Mouse (Mus musculus) midbrain, embryonic 13.5 days (tissue): ENCODE results near the gene Rhobtb1. TPM values are rescaled to one million over a fixed set of nuclear protein-coding genes. Genes with fewer than 3 reads are reported as not detected.

Experiments used
- ATAC-seq: fragments of 200-750 bp; cut with Nextera tagmentation; 2 replicates; pipeline ENCODE4 v1.8.0; 2017; ENCODE audit warnings: mild to moderate bottlenecking, moderate TSS enrichment, moderate library complexity
- H3K27ac ChIP-seq: fragments of 300-500 bp; sonication (generic); 2 replicates; pipeline ENCODE4 v1.5.1; 2015; ENCODE audit warnings: inconsistent platforms, mild to moderate bottlenecking, moderate library complexity
- H3K27me3 ChIP-seq: fragments of 300-500 bp; sonication (generic); 2 replicates; pipeline ENCODE4 v1.6.1; 2015; ENCODE audit warnings: mild to moderate bottlenecking, inconsistent platforms
- H3K36me3 ChIP-seq: fragments of 300-500 bp; sonication (generic); 2 replicates; pipeline ENCODE4 v1.6.1; 2015; ENCODE audit warnings: mild to moderate bottlenecking, inconsistent platforms
- H3K4me1 ChIP-seq: fragments of 300-500 bp; sonication (generic); replicated peaks from 2 replicates; pipeline ENCODE4 v1.6.1; 2015; ENCODE audit warnings: inconsistent platforms
- H3K4me2 ChIP-seq: fragments of 300-500 bp; sonication (generic); replicated peaks from 2 replicates; pipeline ENCODE4 v1.6.1; 2015; ENCODE audit warnings: moderate library complexity, mild to moderate bottlenecking, inconsistent platforms
- H3K4me3 ChIP-seq: fragments of 300-500 bp; sonication (generic); replicated peaks from 2 replicates; pipeline ENCODE4 v1.5.1; 2015; ENCODE audit warnings: mild to moderate bottlenecking, inconsistent platforms
- H3K9ac ChIP-seq: fragments of 300-500 bp; sonication (generic); replicated peaks from 2 replicates; pipeline ENCODE4 v1.6.1; 2015; ENCODE audit warnings: mild to moderate bottlenecking, inconsistent platforms
- H3K9me3 ChIP-seq: fragments of 300-500 bp; sonication (generic); 2 replicates; pipeline ENCODE4 v1.6.1; 2016; ENCODE audit warnings: mild to moderate bottlenecking, inconsistent platforms
- WGBS: fragments of 180-500 bp; shearing (Covaris S2); methylation state at CpG from one replicate; pipeline ENCODE4 v1.1.7; 2015; 5-methylcytosine and 5-hydroxymethylcytosine counted together
- polyA plus RNA-seq: library from polyadenylated mRNA; unstranded; fragments of >200 nt; fragmentation: Nextera tagmentation; extraction: Ambion mirVana; gene quantifications from 2 replicates; pipeline ENCODE4 v1.2.1, GENCODE M21; 2015

The Rhobtb1 gene
- polyA plus RNA-seq, 1 experiment from 2014 or later, result 18.3 TPM

DNA sequence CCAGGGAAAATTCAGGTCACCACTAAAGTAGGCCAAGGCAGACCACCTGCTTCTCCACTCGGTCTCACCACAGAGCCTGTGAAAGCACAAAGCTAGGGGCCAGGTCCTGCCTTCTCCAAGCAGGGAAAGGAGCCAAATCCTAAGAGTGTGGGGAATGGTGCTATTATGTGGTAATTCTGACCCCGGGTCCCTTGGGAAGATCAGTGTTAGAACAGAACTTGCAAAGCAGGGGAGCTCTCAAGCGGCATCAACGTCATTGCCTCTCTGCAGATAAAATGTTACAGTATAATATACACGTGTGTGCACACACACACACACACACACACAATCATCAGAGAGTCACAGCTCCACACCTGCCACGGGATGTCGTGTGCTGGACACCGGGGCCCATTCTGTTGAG lies 139.5 kb downstream of the Rhobtb1 start:
- no peak overlapping the region for H3K4me3 ChIP-seq
- WGBS, result 94% methylated on average over 8 of the region's 8 CpGs
- H3K27ac ChIP-seq, result no peak overlapping the region
- peaks cover 20% of the 10 kb centered on the region for H3K36me3 ChIP-seq
- H3K4me2 ChIP-seq, result no peak overlapping the region
- ATAC-seq, result no peak
- no peak overlapping the region for H3K9ac ChIP-seq
- no peaks in the 10 kb centered on the region for H3K9me3 ChIP-seq
- no peaks in the 10 kb centered on the region for H3K4me1 ChIP-seq
- no peaks in the 10 kb centered on the region for H3K27me3 ChIP-seq

DNA sequence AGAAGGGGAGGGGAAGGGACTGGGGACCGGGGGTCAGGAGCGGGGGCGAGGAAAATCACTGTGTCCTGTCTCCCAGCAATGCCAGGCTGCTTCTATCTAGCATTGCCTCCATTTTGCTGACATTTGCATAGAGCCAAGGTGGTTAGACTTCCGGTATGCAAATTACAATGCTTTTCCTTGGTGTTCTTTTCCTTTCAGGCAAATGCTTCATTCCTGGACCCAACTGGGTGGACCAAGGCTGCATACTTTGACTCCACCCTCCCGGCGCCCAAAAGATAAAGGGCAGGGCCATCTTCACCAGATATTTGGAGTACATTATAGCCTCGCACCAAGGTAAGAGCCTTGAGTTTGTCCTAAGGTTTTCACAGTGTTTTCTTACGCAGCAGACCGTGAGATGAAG lies 144.7 kb downstream of the Rhobtb1 start:
- no peak for ATAC-seq
- 84% methylated on average over 9 of the region's 9 CpGs for WGBS
- no peaks in the 10 kb centered on the region for H3K27me3 ChIP-seq

DNA sequence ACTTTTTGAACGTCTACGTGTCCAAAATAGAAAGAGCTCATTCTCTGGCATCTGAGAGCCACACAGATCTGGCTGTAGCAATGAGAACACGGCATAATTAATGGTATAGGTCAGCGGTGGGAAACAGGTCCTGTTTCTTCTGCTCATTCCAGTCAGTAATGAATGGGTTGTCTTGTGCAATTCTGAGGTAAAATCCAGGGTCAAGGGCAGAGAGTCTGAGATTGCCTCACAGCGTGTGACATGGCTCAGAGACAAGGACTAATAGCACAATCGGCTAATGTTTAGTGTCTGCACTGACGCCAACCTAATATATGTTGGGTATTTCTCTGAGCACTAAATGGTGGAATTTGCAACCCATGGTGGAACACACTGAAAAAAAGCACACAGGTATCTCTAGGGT lies 148.8 kb downstream of the Rhobtb1 start:
- Histone ChIP-seq H3K4me1 (no peaks in the 10 kb centered on the region), H3K4me3 (no peak overlapping the region), H3K27ac (no peak overlapping the region), H3K9me3 (no peaks in the 10 kb centered on the region; the same call in 1 of the 2 replicates), H3K27me3 (no peaks in the 10 kb centered on the region), H3K9ac (no peak overlapping the region), H3K4me2 (no peak overlapping the region), H3K36me3 (no peaks in the 10 kb centered on the region)
- 94% methylated on average over 7 of the region's 7 CpGs for WGBS
- ATAC-seq, result no peak

More for the DNA sequence above, 144.7 kb downstream of the Rhobtb1 start:
- Histone ChIP-seq H3K9me3 (no peaks in the 10 kb centered on the region; the same call in 1 of the 2 replicates), H3K4me2 (no peak overlapping the region), H3K4me3 (no peak overlapping the region), H3K4me1 (no peaks in the 10 kb centered on the region), H3K36me3 (no peaks in the 10 kb centered on the region), H3K27ac (no peak overlapping the region), H3K9ac (no peak overlapping the region)

DNA sequence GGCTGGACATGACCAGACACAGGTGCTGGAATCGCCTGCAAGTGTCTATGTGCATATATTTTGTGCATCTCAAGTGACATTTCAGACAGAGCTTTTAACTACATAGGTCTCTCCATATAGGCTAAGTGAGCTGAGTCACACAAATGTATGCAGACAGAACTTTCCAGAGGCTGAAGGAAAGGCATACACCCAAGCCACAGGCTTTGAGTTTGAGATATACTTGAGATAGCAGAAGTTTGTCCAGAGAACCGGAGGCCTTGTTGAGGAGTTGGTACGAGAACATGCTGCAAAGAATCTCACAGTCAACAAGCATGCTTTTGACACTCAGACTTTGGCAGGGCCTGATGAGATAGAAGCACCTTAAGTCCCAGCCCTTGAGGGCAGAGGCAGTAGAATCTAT lies 151.4 kb downstream of the Rhobtb1 start:
- Histone ChIP-seq H3K36me3 (no peaks in the 10 kb centered on the region), H3K9me3 (no peaks in the 10 kb centered on the region; the same call in 1 of the 2 replicates), H3K4me2 (no peak overlapping the region), H3K4me1 (no peaks in the 10 kb centered on the region), H3K27me3 (no peaks in the 10 kb centered on the region), H3K27ac (no peak overlapping the region), H3K4me3 (no peak overlapping the region), H3K9ac (no peak overlapping the region)
- WGBS, result 90% methylated on average over 3 of the region's 3 CpGs
- no peak for ATAC-seq

DNA sequence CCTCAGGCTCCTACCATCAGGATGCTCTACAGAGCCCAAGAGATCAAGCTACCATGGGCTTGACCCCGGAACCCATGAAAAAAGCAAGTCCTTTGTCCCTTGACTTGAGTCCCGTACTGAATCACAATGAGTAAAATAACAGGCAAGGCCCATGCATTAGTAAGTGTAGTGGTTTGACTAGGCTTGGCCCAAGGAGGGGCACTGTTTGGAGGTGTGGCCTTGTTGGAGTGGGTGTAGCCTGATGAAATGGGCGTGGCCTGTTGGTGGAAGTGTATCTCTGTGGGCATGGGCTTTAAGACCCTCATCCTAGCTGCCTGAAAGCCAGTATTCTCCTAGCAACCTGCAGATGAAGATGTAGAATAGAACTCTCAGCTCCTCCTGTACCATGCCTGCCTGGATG lies 153.6 kb downstream of the Rhobtb1 start:
- no peaks in the 10 kb centered on the region for H3K27me3 ChIP-seq
- H3K9me3 ChIP-seq, result no peaks in the 10 kb centered on the region
- no peak overlapping the region for H3K27ac ChIP-seq
- no peaks in the 10 kb centered on the region for H3K36me3 ChIP-seq
- no peaks in the 10 kb centered on the region for H3K4me1 ChIP-seq
- WGBS, result 80% methylated on average over 3 of the region's 3 CpGs
- no peak overlapping the region for H3K4me3 ChIP-seq
- no peak overlapping the region for H3K9ac ChIP-seq
- ATAC-seq, result no peak
- no peak overlapping the region for H3K4me2 ChIP-seq

DNA sequence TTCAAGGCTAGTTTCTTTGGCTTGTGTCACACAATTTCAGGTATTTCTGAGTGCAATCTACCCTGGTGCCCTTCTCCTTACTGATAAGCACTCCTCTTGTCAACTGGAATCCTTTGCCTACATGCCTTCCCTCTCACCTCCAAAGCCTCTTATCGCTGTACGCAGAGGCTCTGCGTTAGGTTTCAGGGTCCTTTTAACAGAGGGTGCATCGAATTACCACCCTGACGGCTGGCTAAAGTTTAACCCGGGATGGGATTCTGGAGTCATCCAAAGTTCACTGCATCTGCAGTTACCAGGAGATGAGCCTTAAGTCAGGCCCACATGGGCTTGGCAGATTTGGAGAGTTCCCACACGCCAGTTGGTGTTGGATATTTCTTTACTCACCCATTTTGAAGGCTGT lies 154.4 kb downstream of the Rhobtb1 start:
- H3K4me2 ChIP-seq, result no peak overlapping the region
- H3K27ac ChIP-seq, result no peak overlapping the region
- H3K4me1 ChIP-seq, result no peaks in the 10 kb centered on the region
- H3K9ac ChIP-seq, result no peak overlapping the region
- no peaks in the 10 kb centered on the region for H3K27me3 ChIP-seq
- no peaks in the 10 kb centered on the region for H3K9me3 ChIP-seq
- no peak overlapping the region for H3K4me3 ChIP-seq
- ATAC-seq, result no peak
- 80% methylated on average over 7 of the region's 7 CpGs for WGBS
- H3K36me3 ChIP-seq, result no peaks in the 10 kb centered on the region

DNA sequence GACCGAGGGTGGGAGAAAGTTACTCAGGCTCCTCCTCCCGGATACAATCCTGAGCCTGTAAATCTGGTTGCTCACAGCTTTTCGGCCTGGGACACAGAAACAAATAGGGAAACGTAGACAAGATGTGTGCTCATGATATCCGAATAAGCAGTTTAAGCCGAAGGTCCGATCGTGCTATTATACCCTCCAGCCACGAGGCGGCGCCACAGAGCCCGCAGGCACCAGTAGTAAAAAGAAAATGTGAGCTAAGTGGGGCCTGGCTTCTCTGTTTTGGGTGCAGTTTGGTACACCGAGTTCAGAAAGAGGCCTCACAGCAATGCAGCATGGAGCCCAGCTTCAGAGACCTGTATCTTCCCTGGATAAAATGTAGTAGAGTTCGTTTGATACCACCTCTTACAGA lies 155.0 kb downstream of the Rhobtb1 start:
- Histone ChIP-seq H3K36me3 (no peaks in the 10 kb centered on the region), H3K27ac (no peak overlapping the region), H3K9ac (no peak overlapping the region), H3K27me3 (no peaks in the 10 kb centered on the region), H3K4me1 (no peaks in the 10 kb centered on the region), H3K4me2 (no peak overlapping the region), H3K9me3 (no peaks in the 10 kb centered on the region), H3K4me3 (no peak overlapping the region)
- WGBS, result 73% methylated on average over 14 of the region's 14 CpGs
- ATAC-seq, result no peak

DNA sequence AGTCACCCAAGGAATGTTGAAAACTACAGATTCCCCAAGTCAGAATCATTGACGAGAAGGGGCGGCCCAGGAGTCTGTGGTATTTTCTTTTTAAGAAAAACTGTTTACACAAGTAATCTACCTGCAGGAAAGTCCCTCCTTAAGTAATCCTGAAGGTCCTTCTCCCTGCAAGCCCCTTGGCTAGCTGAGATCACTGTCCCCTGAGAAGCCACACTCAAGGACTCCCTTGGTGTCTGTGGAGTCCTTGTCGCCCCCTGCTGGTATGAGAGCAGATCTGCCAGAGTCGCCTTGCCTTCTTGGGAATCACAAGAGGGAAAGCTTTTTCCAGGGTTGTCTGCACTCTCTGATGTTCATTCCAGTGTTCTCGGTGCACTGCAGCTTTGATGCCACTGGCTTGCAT lies 155.8 kb downstream of the Rhobtb1 start:
- Histone ChIP-seq H3K4me3 (no peak overlapping the region), H3K27me3 (no peaks in the 10 kb centered on the region), H3K4me1 (no peaks in the 10 kb centered on the region), H3K36me3 (no peaks in the 10 kb centered on the region), H3K9ac (no peak overlapping the region), H3K9me3 (no peaks in the 10 kb centered on the region), H3K27ac (no peak overlapping the region), H3K4me2 (no peak overlapping the region)
- WGBS, result 43% methylated on average over 5 of the region's 5 CpGs
- peak; percentile 40; the same call in 1 of the 2 replicates for ATAC-seq

DNA sequence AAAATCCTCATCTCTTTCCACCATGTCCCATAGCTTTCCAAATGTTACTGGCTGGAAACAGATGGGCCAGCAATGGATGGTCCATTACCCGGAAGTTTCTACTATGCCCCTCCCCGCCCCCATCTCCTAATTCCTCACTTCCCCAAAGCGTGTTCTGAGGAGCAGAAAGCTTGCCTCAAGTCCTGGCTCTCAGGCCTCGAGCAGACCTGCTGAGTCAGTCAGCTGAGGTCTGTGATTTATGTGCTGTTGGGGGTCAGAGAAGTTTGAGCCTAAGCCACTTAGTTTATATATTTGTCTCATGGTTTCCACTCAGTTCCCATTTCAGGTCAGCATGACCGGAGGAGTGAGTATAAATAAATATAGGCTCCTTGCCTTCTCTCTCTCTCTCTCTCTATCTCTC lies 157.9 kb downstream of the Rhobtb1 start:
- Histone ChIP-seq H3K27me3 (no peaks in the 10 kb centered on the region), H3K27ac (no peak overlapping the region), H3K4me2 (no peak overlapping the region), H3K9ac (no peak overlapping the region), H3K4me1 (no peaks in the 10 kb centered on the region), H3K9me3 (no peaks in the 10 kb centered on the region), H3K4me3 (no peak overlapping the region), H3K36me3 (no peaks in the 10 kb centered on the region)
- 83% methylated on average over 5 of the region's 5 CpGs for WGBS
- ATAC-seq, result no peak

DNA sequence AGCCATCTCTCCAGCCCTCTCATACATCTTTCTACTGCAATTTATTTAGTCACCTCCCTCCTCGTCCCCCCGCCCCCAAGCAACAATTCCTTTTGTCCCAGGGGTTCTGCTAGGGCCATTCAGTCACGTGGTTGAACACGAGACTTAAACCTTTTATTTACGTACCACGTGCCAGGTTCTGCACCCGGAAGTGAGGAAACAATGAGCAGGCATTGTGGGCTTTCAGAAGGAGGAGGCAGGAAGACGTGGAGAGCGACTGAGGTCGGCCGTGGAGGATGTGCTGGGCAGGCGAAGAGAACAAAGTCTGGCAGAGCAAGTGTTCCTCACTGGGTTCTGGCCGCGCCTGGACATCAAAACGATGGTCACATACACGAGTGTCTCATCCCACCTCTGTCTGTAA lies 160.6 kb downstream of the Rhobtb1 start:
- no peaks in the 10 kb centered on the region for H3K27me3 ChIP-seq
- ATAC-seq, result no peak
- no peaks in the 10 kb centered on the region for H3K4me1 ChIP-seq
- H3K4me2 ChIP-seq, result no peak overlapping the region
- no peaks in the 10 kb centered on the region for H3K36me3 ChIP-seq
- no peak overlapping the region for H3K9ac ChIP-seq
- no peaks in the 10 kb centered on the region for H3K9me3 ChIP-seq
- 68% methylated on average over 16 of the region's 16 CpGs for WGBS
- no peak overlapping the region for H3K27ac ChIP-seq
- no peak overlapping the region for H3K4me3 ChIP-seq

DNA sequence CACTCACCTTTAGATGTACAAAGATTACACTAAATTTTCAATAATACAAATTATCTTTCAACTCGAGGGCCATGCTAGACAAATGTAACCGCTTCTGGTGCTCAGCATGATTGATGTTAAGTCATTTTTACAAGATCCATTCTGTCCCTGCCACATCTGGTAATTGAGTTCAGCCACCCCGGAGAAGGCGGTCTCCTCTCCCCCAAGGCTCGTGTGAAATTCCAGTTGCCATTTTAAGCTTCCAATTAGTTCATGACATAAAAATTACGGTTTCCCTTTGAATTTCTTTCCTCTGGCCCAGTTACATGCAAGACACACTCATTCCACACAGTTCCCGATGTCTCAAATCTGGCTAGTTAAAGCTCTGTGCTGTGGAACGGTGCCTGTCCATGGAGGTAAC lies 162.7 kb downstream of the Rhobtb1 start:
- H3K4me1 ChIP-seq, result no peaks in the 10 kb centered on the region
- no peaks in the 10 kb centered on the region for H3K27me3 ChIP-seq
- H3K27ac ChIP-seq, result no peak overlapping the region
- no peak for ATAC-seq
- H3K36me3 ChIP-seq, result no peaks in the 10 kb centered on the region
- 80% methylated on average over 8 of the region's 8 CpGs for WGBS
- no peak overlapping the region for H3K4me2 ChIP-seq
- no peaks in the 10 kb centered on the region for H3K9me3 ChIP-seq
- no peak overlapping the region for H3K4me3 ChIP-seq
- H3K9ac ChIP-seq, result no peak overlapping the region

DNA sequence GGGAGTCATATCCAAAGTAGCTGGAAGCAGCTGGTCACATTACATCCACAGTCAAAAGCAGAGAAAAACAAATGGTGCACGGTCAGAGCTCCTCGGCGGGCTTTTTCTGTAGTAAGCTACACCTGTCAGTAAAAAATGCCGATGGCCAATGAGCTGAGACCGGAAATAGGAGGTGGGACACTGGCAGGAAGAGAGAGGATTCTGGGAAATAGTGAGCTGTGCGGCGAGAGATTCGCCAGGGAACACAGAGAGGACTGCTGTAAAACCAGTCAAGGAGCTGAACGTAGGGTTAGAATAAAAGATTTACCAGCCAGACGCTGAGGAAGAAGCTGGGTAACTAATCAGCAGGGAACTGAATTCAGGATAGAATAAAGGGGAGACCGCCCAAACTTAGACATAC lies 167.3 kb downstream of the Rhobtb1 start:
- WGBS, result 87% methylated on average over 11 of the region's 11 CpGs
- Histone ChIP-seq H3K36me3 (no peaks in the 10 kb centered on the region), H3K9ac (no peak overlapping the region), H3K4me1 (no peaks in the 10 kb centered on the region), H3K27me3 (no peaks in the 10 kb centered on the region), H3K27ac (no peak overlapping the region), H3K4me2 (no peak overlapping the region), H3K4me3 (no peak overlapping the region), H3K9me3 (no peaks in the 10 kb centered on the region)
- ATAC-seq, result no peak

DNA sequence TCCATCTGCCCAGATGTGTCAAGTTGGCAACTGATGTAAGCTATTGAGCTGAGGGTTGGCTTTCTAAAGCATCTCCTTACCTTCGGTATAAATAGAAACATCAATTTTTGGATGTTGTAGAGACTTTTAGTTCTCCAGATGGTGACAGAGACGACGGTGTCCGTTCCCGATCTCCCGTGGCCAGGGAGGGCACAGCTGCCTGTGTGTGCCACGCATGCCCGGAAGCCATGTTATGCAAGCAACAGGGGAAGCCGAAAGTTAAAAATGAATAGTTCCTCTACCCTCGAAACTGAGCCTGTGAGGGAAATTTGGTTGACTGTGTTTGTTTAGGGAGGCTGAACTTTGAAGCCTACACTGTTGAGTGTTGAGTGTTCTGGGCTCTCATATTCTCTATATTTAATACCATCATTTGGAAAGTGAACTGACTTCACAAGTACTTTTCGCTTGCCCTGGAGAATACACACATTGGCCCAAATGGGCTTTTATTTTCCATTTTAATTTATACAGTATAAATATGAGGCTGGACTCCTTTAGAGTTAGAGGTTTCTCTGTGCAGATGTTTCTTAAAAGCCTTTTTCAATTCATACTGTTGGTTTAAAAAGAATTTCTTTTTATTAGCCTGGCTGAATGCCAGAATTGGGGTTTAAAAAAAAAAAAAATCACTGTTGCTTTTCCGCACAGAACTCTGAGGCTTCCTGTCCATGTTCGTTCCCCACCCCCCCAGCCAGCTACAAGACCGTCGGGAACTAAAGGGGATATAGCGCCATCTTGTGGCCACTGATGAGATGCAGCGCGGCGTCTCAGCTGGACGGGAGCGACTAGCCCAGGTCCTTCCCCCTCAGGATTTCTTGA lies 169.7 kb downstream of the Rhobtb1 start:
- peak; percentile 84; the same call in 1 of the 2 replicates for ATAC-seq

More for the DNA sequence above, 169.7 kb downstream of the Rhobtb1 start:
- Histone ChIP-seq H3K27ac (no peak overlapping the region), H3K36me3 (no peaks in the 10 kb centered on the region), H3K4me3 (no peak overlapping the region), H3K9me3 (no peaks in the 10 kb centered on the region), H3K9ac (no peak overlapping the region), H3K4me2 (no peak overlapping the region), H3K27me3 (no peaks in the 10 kb centered on the region), H3K4me1 (no peaks in the 10 kb centered on the region)
- WGBS, result 46% methylated on average over 21 of the region's 21 CpGs
